Mouse (Mus musculus) gastrocnemius, adult 18-20 months (tissue): Measurements from ENCODE around the gene March8. TPM values are rescaled to one million over a fixed set of nuclear protein-coding genes. Genes with fewer than 3 reads are reported as not detected.

Source experiments
- DNase-seq: peaks from one replicate; pipeline ENCODE4 v3.0.0; 2021; ENCODE audit warnings: low spot score
- total RNA-seq, 2 experiments: library from RNA; stranded (reverse); gene quantifications; 2 replicates each; pipeline ENCODE4 v1.2.3; 2021

March8 gene
- total RNA-seq, 2 experiments from 2014 or later = 24.6 to 27.8 TPM

- DNase-seq = no peak
These were observed 32.6 kb downstream of the March8 start for GRCm38 (mm10) chr6:116370216-116370976.

GRCm38 (mm10) chr6:116371500-116371899 lies 33.7 kb downstream of the March8 start:
- DNase-seq = no peak

- DNase-seq = no peak
These were observed 36.3 kb downstream of the March8 start for GRCm38 (mm10) chr6:116374136-116374535.

GRCm38 (mm10) chr6:116374618-116375017 lies 36.8 kb downstream of the March8 start:
- no peak for DNase-seq

GRCm38 (mm10) chr6:116378892-116379291 lies 41.1 kb downstream of the March8 start:
- no peak for DNase-seq

- no peak for DNase-seq
These were observed 42.3 kb downstream of the March8 start for GRCm38 (mm10) chr6:116380157-116380556.

GRCm38 (mm10) chr6:116381605-116382004 lies 43.8 kb downstream of the March8 start:
- DNase-seq = no peak

GRCm38 (mm10) chr6:116383582-116383981 lies 45.8 kb downstream of the March8 start:
- DNase-seq = peak; percentile 18

- DNase-seq = no peak
These were observed 47.6 kb downstream of the March8 start for GRCm38 (mm10) chr6:116385194-116386044.

- DNase-seq = no peak
These were observed 48.2 kb downstream of the March8 start for GRCm38 (mm10) chr6:116386045-116386415.

GRCm38 (mm10) chr6:116386506-116386905 lies 48.7 kb downstream of the March8 start:
- no peak for DNase-seq

GRCm38 (mm10) chr6:116388068-116388467 lies 50.2 kb downstream of the March8 start:
- DNase-seq = no peak

- no peak for DNase-seq
These were observed 51.7 kb downstream of the March8 start for GRCm38 (mm10) chr6:116389481-116389880.

- no peak for DNase-seq
These were observed 57.3 kb downstream of the March8 start for GRCm38 (mm10) chr6:116394916-116395648.

- no peak for DNase-seq
These were observed 59.8 kb downstream of the March8 start for GRCm38 (mm10) chr6:116397621-116398020.

- DNase-seq = no peak
These were observed 60.3 kb downstream of the March8 start for GRCm38 (mm10) chr6:116398136-116398535.

- DNase-seq = peak; percentile 30
These were observed 64.1 kb downstream of the March8 start for GRCm38 (mm10) chr6:116401746-116402423.

GRCm38 (mm10) chr6:116402426-116402825 lies 64.6 kb downstream of the March8 start:
- DNase-seq = no peak

GRCm38 (mm10) chr6:116405243-116405642 lies 67.4 kb downstream of the March8 start:
- DNase-seq = no peak

GRCm38 (mm10) chr6:116405715-116406114 lies 67.9 kb downstream of the March8 start:
- DNase-seq = no peak

GRCm38 (mm10) chr6:116406152-116406551 lies 68.3 kb downstream of the March8 start:
- no peak for DNase-seq
